Mouse (Mus musculus): ENCODE measurements around the gene Phactr2.

DNA sequence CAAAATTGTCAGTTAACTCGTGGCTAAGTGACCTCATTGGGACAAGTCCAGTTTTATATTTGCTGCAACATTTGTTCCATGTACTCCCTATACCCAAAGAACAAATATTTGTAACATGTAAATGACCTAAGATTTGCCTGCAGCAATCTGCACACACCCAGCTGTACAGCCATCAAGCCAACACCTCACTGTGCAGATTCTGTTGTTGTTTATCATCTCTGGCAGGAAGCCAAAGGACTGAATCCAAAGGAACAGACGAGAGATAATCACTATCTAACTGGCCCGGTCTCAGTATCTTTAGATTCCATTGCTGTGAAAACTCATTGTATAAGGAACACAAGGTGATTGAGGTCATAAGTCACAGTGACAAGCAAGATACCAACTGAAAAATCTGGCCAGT lies 115.5 kb downstream of the Phactr2 start:
- TF ChIP-seq CTCF (IDR thresholded peaks at IDR 0.05; ENCODE audit: insufficient read depth, low read length) (no peak), POLR2A (IDR thresholded peaks at IDR 0.05; ENCODE audit: borderline replicate concordance, extremely low read depth, low read depth, low read length) (no peak)
